Mouse (Mus musculus) left cerebral cortex, postnatal 36 days (tissue): ENCODE results near the gene Abcb8. TPM values are rescaled to one million over a fixed set of nuclear protein-coding genes. Genes with fewer than 3 reads are reported as not detected.

Experiments
- DNase-seq, 2 experiments: peaks; one replicate each; pipeline ENCODE4 v3.0.0; 2021 to 2022; ENCODE audit warnings: low spot score in 2 of 2, mixed read lengths in 1 of 2
- intact Hi-C: fragments of 180-260 bp; cut with DNase I; formaldehyde crosslinking; loops from one replicate; pipeline ENCODE4 v1.15.1; 2025
- total RNA-seq, 2 experiments: library from RNA; stranded (reverse); gene quantifications; 2 replicates each; pipeline ENCODE4 v1.2.3; 2021

Gene Abcb8
- total RNA-seq, 2 experiments from 2014 or later, result 52.1 to 57.4 TPM

- intact Hi-C loops, result no loop called here
- DNase-seq, result no peak
Observed at GRCm38 (mm10) chr5:24420381-24420780, 26.9 kb downstream of the Abcb8 start.

GRCm38 (mm10) chr5:24423129-24424003 lies 29.9 kb downstream of the Abcb8 start, which contains the start of the genes Cdk5 and Slc4a2:
TSS of gene Cdk5 (minus strand) at chr5:24423530.
TSS of gene Slc4a2 (plus strand) at chr5:24423837.
- peak; percentile 99 to 100 for DNase-seq
- intact Hi-C loops, result loop anchor here (1.0 kb wide), 1 partner anchor 25 kb away; no protein-coding TSS in a partner anchor

GRCm38 (mm10) chr5:24424004-24424781 lies 30.7 kb downstream of the Abcb8 start:
- intact Hi-C loops, result no loop called here
- no peak for DNase-seq

- intact Hi-C loops, result loop anchor here (1.0 kb wide), 1 partner anchor 26 kb away; no protein-coding TSS in a partner anchor
- peak; percentile 69 to 80 for DNase-seq
Observed at GRCm38 (mm10) chr5:24424861-24425411, 31.5 kb downstream of the Abcb8 start.

- DNase-seq, result no peak
- intact Hi-C loops, result loop anchor here (1.0 kb wide), 1 partner anchor 26 kb away; no protein-coding TSS in a partner anchor
Observed at GRCm38 (mm10) chr5:24425421-24426036, 32.1 kb downstream of the Abcb8 start.

GRCm38 (mm10) chr5:24426037-24426432 lies 32.6 kb downstream of the Abcb8 start:
- DNase-seq, result no peak
- intact Hi-C loops, result no loop called here

- intact Hi-C loops, result no loop called here
- no peak for DNase-seq
Observed at GRCm38 (mm10) chr5:24426556-24427284, 33.3 kb downstream of the Abcb8 start.

GRCm38 (mm10) chr5:24427285-24427633 lies 33.8 kb downstream of the Abcb8 start:
- no peak for DNase-seq
- intact Hi-C loops, result no loop called here

GRCm38 (mm10) chr5:24427981-24428402 lies 34.5 kb downstream of the Abcb8 start:
- DNase-seq, result no peak
- intact Hi-C loops, result no loop called here

- intact Hi-C loops, result no loop called here
- DNase-seq, result no peak
Observed at GRCm38 (mm10) chr5:24428596-24428995, 35.1 kb downstream of the Abcb8 start.

- no peak for DNase-seq
- intact Hi-C loops, result no loop called here
Observed at GRCm38 (mm10) chr5:24433993-24434392, 40.5 kb downstream of the Abcb8 start.

- intact Hi-C loops, result no loop called here
Observed at GRCm38 (mm10) chr5:24441187-24441586, 47.7 kb downstream of the Abcb8 start.

GRCm38 (mm10) chr5:24442029-24442428 lies 48.6 kb downstream of the Abcb8 start:
- intact Hi-C loops, result no loop called here

More at GRCm38 (mm10) chr5:24441187-24441586, 47.7 kb downstream of the Abcb8 start:
- no peak for DNase-seq

GRCm38 (mm10) chr5:24443204-24443603 lies 49.7 kb downstream of the Abcb8 start:
- intact Hi-C loops, result no loop called here

More at GRCm38 (mm10) chr5:24442029-24442428, 48.6 kb downstream of the Abcb8 start:
- no peak for DNase-seq

GRCm38 (mm10) chr5:24443927-24444326 lies 50.5 kb downstream of the Abcb8 start:
- intact Hi-C loops, result no loop called here
- no peak for DNase-seq

More at GRCm38 (mm10) chr5:24443204-24443603, 49.7 kb downstream of the Abcb8 start:
- no peak for DNase-seq

GRCm38 (mm10) chr5:24444746-24445427 lies 51.4 kb downstream of the Abcb8 start, which contains the start of gene Fastk:
TSS of gene Fastk (minus strand) at chr5:24445287.
- peak; percentile 94 to 97 for DNase-seq
- intact Hi-C loops, result no loop called here

GRCm38 (mm10) chr5:24445428-24446080 lies 52.1 kb downstream of the Abcb8 start:
- intact Hi-C loops, result no loop called here

GRCm38 (mm10) chr5:24446630-24447029 lies 53.2 kb downstream of the Abcb8 start:
- no peak for DNase-seq
- intact Hi-C loops, result no loop called here

More at GRCm38 (mm10) chr5:24445428-24446080, 52.1 kb downstream of the Abcb8 start:
- DNase-seq, result no peak
